Mouse (Mus musculus): ENCODE data around the gene Mpst.
A peak's percentile ranks its signal among the peaks of the same experiment; 100 is the strongest.

Mpst gene

DNA sequence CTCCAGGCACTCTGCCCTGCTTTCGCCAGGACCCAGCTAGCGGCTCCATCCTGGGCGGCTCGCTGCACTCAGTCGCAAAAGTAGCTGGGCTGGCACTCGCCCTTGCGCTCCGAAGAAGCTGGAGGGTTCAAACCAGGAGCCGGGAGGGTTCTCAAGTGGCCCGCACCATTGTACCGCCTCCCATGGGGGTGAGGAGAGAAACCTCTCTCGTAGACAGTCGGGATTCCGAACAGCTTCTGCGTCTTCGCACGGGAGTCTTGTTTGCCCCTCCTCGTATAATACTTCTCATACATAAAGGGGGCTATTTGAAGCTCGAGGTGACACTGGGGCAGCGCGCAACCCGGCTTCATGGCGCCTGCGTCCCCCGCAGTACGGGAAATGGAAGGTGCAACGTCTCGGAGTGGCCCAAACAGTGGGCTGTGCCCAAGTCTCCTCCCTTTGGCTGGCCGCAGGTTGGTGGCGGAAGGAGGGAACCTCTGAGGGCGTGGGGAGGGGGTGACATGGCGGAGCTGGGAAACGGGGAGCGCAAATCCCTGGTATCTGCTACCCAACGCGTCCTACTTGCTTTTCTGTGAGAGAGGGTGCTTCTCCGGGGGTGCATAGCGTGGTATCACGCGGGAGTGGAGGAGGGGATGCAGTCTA is at the start of gene Mpst:
Gene Mpst (plus strand): TSS at position 124 of the 642 bp plus-strand sequence.
- DNase-seq, result peak; percentile 88 to 92

DNA sequence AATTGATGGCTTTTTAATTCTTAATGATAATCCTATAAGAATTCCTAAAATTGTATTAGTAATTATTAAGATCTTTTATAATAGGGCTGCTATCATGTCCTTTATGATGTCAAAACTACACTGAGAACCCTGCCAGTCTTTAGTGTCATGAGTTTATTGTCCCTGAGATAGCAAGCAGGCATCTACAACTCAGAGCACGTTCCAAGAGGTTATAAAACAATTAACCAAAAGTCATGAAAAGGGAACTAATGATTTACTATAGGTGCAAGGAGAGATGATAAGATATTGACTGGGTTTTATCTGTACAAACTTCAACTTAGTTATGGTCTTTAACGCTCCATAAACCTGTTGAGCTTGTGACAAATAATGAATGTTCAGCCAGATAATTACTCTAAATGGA is 40.3 kb upstream of the Mpst start:
- DNase-seq, result no peak

DNA sequence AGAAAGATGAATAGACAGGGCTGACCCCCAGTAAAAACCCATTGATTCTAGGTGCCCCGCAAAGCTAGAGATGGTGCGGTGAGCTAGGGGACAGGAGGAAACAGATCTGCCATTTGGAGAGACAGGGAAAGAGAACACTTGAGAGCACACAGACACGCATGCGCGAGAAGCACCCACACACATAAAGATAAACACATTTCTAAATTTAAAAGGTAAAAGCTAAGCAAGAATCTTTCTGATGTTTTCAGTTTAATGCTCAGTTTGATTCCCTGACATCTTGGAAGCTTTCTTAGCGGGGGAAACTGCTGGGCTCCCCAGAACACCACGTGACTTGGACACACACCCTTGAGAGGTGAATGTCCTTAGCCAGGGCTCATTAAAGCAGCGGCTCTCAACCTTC is 39.3 kb upstream of the Mpst start:
- no peak for DNase-seq

DNA sequence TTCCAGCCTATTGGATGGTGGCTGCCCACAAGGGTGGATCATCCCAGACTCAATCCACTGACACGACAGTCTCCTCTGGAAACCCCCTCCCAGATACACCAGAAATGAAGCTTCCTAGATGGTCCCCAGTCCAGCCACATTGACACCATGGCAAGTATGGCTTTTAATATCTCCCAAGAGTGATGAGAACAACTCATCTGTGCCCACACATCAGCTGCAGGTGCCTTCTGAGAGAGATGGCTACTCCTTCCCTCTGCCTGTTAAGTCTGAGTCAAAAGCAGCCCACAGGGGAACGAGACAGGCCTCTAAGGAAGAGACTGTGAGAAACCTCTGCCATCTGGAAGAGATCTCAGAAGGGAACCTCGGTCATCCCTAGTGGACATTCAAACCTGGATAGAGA is 38.4 kb upstream of the Mpst start:
- no peak for DNase-seq

DNA sequence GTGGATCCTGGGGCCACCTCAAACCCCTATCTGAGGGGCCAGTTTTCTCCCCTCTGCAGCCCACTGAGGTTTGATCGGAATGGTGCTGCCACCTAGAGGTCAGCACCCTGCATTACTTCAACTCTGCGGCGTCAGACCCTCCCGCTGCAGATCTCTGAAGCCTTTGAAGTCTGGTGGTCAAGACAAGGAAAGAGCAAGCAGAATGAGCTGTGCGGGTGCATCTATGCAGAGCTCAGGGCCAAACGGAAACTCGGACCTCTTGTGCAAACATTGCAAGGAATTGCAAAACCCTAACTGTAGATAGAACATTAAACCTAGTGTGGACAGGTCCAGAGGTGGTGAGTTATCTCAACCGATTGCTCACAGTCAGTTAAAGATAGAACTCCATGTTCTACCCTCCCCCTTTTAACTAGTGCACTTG is 37.3 kb upstream of the Mpst start:
- DNase-seq, result peak; percentile 35 to 38

DNA sequence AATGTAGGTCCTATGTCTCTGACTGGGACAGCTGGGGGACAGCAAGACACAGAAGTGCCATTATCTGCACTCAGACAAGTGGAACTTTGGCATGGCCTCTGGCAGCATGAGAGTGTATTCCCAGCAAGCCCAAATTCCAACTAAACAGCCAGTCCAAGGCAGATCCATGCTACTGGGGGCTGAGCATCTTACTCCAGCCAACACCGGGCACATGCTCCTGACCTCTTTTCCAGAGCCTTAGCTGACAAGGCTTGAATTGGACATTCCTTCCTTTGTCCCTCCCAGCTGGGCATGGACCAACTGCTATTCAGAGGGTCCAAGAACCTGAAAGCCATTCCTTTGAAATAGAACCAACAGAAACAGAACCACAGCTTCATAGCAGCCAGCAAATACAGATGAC is 36.6 kb upstream of the Mpst start:
- no peak for DNase-seq

DNA sequence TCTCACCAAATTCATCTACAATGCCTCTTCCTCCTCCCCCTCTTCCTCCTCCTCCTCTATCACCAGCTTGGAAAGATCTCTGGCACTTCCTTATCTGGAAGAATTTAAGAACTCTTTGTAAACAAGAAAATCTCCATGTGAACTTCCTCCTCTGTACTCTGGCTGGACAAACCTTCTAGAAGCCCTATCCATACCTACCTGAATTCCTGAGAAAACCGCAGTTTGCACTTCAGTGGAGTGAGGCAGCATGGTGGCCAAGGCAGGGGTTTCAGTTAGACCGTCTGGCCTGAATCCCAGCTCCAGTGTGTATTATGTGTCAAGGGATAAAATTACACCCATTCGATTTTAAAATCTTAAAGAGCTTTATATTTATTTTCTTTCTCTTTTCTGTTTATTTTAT is 33.4 kb upstream of the Mpst start:
- no peak for DNase-seq

DNA sequence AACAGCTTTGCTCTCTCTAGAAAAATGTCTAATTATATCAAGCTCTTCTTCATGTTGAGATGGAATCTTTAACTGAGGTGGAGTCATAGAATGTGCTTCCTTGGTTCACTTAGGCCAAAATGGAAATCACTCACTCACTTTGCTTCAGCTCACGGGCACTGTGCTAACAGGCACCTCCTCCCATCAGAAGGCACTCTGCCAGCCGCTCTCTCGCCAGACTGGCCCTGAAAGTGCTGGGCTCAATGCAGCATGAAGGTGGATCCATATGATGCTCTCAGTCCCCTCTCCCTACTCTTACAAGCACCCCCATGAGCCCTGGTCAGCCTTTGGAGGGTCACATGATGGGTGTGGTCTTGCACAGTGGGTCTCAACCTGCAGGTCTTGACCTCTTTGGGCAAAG is 32.0 kb upstream of the Mpst start:
- peak; percentile 22 to 49 for DNase-seq

DNA sequence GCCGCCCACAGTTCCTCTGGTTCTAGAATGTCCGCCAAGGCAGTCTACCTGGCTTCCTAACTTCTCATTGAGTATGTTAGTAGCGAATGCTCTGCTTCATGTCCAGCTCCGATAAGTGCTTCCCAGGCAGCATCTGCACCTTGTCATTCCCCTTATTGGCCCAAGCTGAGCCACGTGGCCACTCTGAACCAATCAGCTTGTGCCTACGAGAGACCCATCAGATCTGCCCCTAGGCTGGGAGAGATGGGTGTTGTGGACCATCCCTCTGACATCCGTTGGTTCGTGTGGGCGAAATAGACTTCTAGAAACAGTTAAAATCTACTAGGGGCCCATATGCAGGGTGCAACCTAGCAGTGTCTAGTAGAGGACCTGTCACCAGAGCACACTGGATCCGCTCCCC is 28.4 kb upstream of the Mpst start:
- DNase-seq, result no peak

DNA sequence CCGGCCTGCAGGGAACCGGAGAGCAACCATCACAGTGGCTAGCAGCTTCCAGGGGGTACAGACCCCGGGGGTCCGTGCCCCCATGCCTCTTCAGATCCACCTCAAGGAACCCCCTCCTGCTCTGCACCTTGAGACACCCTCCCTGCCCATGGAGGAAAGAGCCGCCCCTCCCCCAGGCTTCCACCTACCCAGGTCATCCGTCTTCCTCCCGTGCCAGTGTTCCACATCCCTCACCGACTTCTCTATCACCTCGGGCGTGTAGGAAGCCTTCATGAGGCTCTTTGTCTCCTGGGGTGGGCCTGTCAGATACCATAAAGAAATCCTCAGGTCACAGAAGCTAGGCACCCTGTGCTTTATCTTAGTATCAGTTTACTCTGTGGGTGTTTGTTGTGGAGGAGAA is 27.7 kb upstream of the Mpst start:
- DNase-seq, result no peak

DNA sequence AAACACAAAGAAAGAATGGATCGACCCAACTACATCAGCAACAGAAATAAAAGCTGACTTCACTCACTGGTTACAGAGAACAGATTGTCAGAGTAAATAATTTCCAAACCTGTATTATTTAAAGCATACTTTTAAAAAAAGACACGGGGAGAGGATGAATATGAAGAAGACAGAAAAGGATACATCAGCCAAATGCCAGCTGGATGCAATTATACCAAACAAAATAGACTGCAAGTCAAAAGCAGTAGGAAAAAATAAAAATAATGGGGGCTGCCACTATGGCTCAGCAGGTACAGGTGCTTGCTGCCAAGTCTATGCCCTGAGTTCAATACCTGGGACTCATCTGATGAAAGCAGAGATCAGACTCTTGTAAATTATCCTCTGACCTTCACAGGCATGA is 26.0 kb upstream of the Mpst start:
- DNase-seq, result no peak

DNA sequence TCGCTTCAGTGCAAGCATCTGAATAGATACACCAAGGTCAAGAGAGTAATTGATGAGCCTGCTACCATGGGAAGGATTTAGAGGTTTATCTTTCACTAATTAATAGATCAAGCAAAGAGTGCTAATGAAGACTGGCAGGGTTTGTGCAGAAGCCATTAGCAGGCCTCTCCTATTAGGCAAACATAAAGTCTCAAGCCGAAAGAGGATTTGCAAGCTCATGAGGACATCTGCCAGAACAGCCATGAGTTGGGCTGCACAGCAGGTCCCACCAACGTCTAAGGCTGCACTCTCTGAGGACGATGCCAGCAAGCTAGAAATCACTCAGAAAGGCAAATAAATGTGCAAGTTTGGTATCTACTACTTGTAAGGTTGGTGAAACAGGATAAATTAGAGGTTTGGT is 25.5 kb upstream of the Mpst start:
- no peak for DNase-seq

DNA sequence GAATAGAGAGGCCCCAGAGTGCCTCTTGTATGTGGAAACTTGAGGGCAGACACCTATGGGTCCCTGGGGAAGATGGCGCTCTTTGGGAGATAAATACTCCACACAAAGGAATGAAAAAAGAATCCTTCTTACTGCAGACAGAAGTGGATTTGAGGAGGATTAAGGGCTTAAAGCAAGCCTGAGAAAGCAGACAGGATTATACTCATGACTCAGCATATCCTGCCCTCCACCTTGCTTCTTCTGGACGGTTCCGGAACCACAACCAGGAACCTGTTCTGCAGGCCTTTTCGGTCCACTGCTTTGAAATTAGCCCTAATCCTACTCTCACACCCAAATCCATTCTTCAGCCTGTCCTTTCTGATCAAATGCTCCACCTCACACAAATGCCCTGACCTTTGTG is 24.1 kb upstream of the Mpst start:
- DNase-seq, result no peak

DNA sequence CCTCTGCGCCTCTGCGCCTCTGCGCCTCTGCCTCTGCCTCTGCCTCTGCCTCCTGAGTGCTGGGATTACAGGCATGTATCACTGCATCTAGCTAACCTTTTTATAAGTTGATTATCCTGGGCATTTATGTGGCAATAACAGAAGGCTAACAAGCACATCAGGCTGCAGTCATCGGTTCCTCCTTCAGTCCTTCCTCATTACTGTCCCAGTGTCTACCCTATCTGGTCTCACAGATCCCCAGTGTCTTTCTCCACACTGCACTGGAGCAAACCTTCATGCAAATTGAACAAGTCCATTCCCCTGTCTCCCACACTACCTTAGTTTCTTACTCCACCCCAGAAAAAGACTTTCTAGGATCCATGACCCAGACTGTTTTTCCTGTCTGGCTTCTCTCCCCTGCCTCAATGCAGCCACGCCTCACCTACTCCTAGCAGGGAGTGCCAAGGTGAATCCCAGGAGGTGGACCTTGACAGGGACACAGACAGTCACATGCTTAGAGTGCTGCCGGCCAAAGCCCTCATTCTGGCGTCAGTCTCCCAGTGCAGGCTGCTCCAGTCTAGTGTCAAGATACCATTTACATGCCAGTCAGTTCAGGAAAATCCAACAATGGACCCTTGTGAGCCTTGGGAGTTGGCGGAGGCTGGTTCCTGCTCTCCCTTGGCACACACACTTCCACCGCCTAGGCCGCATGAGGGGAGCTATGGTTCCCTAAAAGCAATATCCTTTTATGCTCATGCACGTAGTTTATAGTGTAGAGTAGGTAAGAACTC is 22.6 kb upstream of the Mpst start:
- no peak for DNase-seq

DNA sequence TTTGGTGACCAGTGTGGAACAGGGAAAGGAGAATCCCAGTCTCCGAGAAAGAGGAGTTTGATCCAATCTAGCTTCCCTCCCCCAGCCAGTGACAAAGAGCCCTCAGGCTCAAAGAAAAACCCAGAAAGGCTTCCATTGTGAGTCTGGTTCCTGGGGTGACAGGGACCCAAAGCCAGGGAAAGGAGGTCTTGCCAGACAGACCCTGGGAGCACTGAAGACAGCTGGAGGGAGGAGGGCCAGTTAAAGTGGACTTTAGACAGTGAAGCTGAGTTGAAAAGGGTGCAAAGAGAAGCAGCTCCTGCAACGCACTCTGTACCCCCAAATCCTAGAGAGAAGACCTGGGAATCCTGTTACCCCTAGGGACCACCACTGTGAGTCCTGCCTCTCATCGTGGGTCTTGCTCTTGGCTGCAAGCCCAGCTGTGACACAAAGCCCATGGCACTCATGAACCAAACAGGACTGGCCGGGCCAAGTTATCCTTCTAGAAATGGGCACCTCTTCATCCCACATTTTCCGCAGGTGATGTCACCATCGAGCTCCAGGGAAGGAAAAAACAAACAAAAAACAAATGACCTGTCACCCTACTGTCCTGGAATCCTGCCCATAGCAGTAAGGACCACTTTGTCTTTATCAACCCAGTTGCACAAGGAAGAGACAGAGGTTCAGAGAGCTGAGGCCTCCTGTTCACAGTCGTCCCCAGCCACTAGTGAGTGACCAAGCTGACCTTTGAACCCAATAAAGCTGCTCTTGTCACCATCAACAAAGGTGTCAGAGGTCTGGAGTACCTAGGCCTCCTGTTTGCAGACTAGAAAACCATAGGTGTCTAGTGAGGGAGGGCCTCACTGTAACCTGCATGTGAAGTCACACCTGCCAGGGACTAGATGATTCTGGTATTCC is 21.7 kb upstream of the Mpst start:
- no peak for DNase-seq

DNA sequence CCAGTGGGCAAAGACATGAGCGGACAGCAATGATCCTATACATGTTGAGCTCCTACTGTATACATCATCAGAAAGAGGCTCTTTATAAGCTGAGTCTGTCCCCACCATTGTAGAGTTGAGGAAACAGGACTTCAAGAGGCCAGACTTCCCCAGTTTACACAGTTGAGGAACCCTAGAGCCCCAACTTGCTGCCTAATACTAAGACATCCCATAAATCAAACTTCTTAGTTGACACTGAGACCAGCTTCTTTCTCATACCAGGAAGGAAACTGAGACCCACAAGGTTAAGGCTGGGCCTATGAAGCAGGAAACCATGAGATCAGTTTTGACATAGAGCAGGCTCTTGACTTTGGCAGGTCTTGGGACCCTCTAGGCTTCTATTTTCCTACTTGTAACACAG is 20.7 kb upstream of the Mpst start:
- no peak for DNase-seq

DNA sequence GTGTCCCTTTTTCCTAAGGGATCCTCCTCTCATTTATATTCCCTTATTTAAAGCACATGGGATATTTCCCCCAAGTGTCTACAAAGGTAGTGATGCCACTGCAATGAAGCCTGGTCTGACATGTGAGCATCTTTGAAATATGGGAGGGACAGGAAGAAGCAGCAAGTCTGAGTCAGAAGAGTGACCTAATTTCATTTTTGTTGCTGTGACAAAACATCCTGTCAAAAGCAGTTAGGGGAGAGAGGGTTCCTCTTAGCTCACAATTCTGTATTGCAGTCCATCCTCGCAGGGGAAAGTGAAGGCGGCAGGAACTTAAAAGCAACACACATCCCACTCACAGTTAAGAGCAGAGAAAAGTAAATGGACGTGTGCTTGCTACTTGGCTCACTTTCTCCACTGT is 15.4 kb upstream of the Mpst start:
- no peak for DNase-seq

DNA sequence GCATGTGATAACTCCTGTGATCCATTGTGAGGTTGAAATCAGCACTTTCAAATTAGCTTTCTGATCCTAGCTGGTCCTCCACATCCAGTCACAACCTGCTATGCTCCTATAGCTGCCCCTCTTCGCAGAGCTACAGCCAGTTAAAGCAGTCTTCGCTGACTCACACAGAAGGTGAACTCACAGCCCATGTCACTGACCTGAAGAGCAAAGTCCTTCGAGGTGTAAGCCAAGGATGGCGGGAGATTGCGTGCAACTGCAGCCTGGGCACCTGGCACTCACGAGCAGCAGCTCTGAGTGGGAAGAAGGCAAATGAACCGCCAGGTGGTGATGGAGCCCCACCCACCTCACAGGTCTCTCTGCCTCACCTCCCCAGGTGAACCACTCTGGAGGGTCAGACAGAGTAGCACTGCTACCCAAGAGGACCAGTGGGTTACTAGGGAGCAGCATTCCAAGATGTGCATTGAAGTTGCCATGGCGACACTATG is 10.7 kb upstream of the Mpst start, which contains the start of gene Tex33:
Gene Tex33 (minus strand): TSS at position 435 of the 485 bp plus-strand sequence.
- no peak for DNase-seq

DNA sequence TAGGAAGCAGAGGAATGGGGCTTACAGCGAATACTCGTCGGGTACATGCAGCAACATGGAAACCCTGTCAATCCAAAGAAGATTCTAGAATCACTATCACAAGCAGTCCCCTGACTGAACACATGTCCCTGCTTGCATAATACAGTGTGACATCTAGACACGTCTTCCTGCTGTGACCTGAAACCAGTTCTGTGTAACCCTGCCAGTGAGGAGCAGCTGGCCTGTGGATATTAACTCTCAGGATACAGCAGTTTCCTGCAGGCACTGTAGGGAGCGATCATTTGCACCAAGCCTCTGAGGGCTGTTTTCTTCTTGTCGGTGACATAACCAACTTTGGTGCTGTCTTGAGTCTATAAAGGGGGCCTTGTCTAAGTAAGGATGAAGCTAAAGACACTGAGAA is 4.9 kb upstream of the Mpst start:
- DNase-seq, result no peak

DNA sequence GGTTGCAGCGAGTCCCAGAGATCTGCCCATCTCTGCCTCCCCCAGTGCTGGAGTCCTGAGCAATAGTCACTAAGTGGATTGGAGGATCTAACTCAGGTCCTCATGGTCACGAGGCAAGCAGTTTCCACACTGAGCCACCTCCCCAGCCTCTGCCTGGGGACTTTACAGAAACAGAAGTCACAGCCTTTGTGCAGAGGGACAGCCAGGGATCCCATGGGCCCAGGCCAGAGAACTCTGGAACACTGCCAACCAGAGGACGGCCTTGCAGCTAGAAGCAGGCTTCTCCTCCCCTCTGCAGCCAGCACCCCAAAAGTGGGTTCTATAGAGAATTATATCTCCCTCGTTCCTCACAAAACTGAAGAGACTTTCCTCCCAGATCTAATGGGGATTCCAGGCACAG is 4.3 kb upstream of the Mpst start:
- DNase-seq, result peak; percentile 55 to 66

DNA sequence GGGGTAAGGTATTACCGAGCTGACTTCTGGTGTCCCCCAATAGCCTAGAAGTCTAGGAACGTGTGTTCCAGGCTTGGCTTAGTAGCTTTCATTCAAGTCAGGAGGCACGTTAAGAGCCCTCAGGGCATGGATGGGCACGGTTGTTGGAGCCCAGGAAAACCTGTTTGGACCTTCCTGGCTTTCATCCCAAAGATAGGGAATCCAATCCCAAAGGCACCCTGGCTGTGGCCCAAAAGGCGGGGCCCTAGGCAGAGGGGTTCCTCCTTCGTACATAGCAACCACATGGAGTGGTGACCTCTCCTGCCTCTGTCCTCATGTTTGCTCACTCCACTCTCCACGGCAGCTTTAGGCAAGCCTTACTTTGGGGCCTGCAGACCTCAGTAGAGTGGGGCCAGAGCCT is 3.8 kb upstream of the Mpst start:
- DNase-seq, result no peak

DNA sequence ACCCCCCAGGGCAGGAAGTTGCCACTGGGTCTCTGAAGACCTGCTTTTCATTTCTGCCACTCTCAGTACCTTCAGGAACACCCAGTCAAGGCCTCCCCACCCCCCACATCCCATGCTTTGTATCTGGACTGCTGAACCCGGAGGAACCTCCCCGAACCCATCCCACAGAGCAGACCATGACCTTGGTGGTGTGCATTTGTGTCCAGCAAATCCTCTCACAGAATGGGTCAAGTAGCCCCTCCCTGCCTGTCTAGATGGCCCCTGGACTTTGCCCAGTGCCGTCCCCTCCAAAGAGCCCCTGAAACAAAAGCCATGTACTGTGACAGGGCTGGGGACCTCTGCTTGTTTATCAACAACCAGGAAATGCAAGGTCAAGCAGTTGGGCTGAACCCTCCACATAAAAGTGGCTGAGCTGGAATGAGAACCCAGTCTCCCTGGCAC is 2.9 kb upstream of the Mpst start:
- no peak for DNase-seq

DNA sequence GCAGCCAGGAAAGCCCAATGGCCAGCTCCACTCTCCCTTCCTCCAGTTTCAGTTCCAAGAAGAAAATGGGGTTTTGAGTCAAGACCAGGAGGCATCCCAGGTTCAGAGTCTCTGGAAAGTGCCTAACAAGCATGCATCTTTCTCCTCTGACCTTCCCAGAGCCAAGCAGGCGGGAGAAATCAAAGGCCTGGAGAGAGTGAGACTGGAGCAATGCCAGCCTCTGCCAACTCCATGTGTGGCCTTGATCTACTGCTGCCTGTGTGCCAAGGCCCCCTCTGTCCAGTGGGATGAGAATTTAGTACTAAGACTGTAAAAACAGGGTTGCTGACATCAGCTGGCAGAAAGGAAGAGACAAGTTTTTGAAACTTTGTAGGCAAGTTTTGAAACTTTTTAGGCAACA is 2.3 kb upstream of the Mpst start:
- DNase-seq, result peak in 1 of 2 experiments; percentile 25

All from cerebellum, postnatal 36 days (tissue).